Mouse (Mus musculus): ENCODE data around the gene Angptl4.

GRCm38 (mm10) chr17:33786375-33786774 is 4.7 kb upstream of the Angptl4 start:
- TF ChIP-seq CTCF (conservative IDR thresholded peaks at IDR 0.05; ENCODE audit: low read length) (no peak), POU5F1 (IDR thresholded peaks at IDR 0.05; ENCODE audit: borderline replicate concordance, low read length) (no peak), NANOG (IDR thresholded peaks at IDR 0.05; ENCODE audit: borderline replicate concordance, low read length) (no peak)

All from E14TG2a.4 (cell line).